Mouse (Mus musculus): Measurements from ENCODE around the gene Tnnt1. TPM values are rescaled to one million over a fixed set of nuclear protein-coding genes. Genes with fewer than 3 reads are reported as not detected.

Gene Tnnt1
- total RNA-seq, 4 experiments from 2014 or later, result 7.5 to 10.9 (median 8.2) TPM

Other genes starting within 250 kb of the Tnnt1 start
- gene Ncr1, start 178.7 kb downstream of the Tnnt1 start, total RNA-seq (2022), result not detected
- not detected for gene Gp6, start 118.6 kb downstream of the Tnnt1 start, total RNA-seq (2022)
- 10 to 100 TPM; 27.5 to 29.5 (median 27.8) TPM for gene Rdh13, start 70.7 kb downstream of the Tnnt1 start, total RNA-seq (2022)
- 1 to 10 TPM; 1.5 to 3.6 (median 2.9) TPM for gene Eps8l1, start 55.7 kb downstream of the Tnnt1 start, total RNA-seq (2022)
- gene Ppp1r12c, start 14.7 kb downstream of the Tnnt1 start, total RNA-seq (2022), result 100 to 1,000 TPM; 142 to 158 (median 151) TPM
- 1 to 10 TPM; 1.9 to 4.5 (median 4.1) TPM for gene Tnni3, start 7.8 kb upstream of the Tnnt1 start, total RNA-seq (2022)
- under 1 TPM; 0.22 to 0.79 (median 0.30) TPM for gene Dnaaf3, start 16.1 kb upstream of the Tnnt1 start, total RNA-seq (2022)
- 100 to 1,000 TPM; 251 to 286 (median 266) TPM for gene Syt5, start 31.2 kb upstream of the Tnnt1 start, total RNA-seq (2022)
- 1 to 10 TPM in 3 of 4 experiments, under 1 TPM in 1; 0.79 to 1.7 (median 1.3) TPM for gene Ptprh, start 87.7 kb upstream of the Tnnt1 start, total RNA-seq (2022)
- 10 to 100 TPM in 3 of 4 experiments, 1 to 10 TPM in 1; 9.1 to 12.5 (median 12.2) TPM for gene Tmem86b, start 115.0 kb upstream of the Tnnt1 start, total RNA-seq (2022)
- gene Ppp6r1, start 142.6 kb upstream of the Tnnt1 start, total RNA-seq (2022), result 100 to 1,000 TPM; 118 to 128 (median 127) TPM
- gene Hspbp1, start 168.7 kb upstream of the Tnnt1 start, total RNA-seq (2022), result 10 to 100 TPM; 83.7 to 95.5 (median 89.4) TPM
- gene Brsk1, start 174.2 kb upstream of the Tnnt1 start, total RNA-seq (2022), result 100 to 1,000 TPM; 377 to 435 (median 401) TPM
- under 1 TPM in 2 of 4 experiments, not detected in 2; 0.16 to 0.21 TPM for gene Tmem150b, start 208.9 kb upstream of the Tnnt1 start, total RNA-seq (2022)
- 10 to 100 TPM; 22.0 to 31.3 (median 25.3) TPM for gene Kmt5c, start 223.7 kb upstream of the Tnnt1 start, total RNA-seq (2022)
- gene Cox6b2, start 236.7 kb upstream of the Tnnt1 start, total RNA-seq (2022), result 1 to 10 TPM; 5.1 to 8.7 (median 6.8) TPM

Measured in left cerebral cortex, adult 8-10 months (tissue).